Mouse (Mus musculus) liver, adult 2 months (tissue): ENCODE data around the gene Slc36a3.

ENCODE experiments used
- CTCF ChIP-seq: fragments of 200-500 bp; IDR thresholded peaks from 2 replicates; pipeline ENCODE4 v1.5.1; 2011; ENCODE audit warnings: low read depth, low read length, control low read depth
- POLR2A ChIP-seq: fragments of 200-500 bp; IDR thresholded peaks from 2 replicates; pipeline ENCODE4 v1.6.1; 2011; ENCODE audit warnings: low read length, control low read depth; ENCODE audit not compliant: insufficient read depth; ENCODE audit errors: extremely low read depth

DNA sequence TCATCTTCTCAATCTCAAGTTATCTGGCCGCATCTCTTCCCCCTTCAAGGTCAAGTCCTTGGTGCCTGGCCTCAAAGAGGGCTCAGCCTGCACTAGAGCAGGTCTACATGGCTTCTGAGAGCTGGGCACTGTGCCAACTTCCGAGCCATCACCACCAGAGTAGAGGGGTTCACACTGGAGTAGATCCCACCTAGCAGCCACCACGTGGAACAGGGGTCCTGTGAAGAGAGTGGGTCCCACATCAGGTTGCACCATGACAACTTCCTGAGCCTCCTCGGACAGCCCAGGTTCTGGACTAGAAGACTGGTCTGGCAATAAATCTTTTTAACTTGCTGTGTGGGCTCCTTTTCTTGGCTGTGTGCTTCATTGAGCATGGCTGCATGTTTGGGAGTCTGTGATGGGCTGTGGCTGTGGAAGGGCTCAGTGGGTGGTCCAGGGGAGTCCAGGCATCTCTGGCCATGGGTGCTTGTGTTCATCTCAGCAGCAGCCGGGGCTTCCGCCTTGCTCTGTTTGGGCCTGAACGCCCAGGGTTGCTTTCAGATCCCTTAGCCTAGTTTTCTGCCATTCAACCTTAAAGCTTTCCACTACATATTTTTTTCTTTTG is 40.8 kb downstream of the Slc36a3 start:
- TF ChIP-seq CTCF: no peak
- no peak for TF ChIP-seq POLR2A
